Mouse (Mus musculus) kidney, adult 2 months (tissue): ENCODE data around the gene Gpsm1.
"Not testable (repeated sequence)": the region's sequence is repeated elsewhere in the genome, so short reads cannot be mapped to it uniquely, and the experiment has no call there.

Experiments
- CTCF ChIP-seq: fragments of 200-500 bp; conservative IDR thresholded peaks from 2 replicates; pipeline ENCODE4 v1.5.1; 2011; ENCODE audit warnings: low read depth, mild to moderate bottlenecking, control low read depth, low read length, moderate library complexity, mixed read lengths; ENCODE audit not compliant: insufficient read depth, insufficient read length
- POLR2A ChIP-seq: fragments of 200-500 bp; IDR thresholded peaks from one replicate; pipeline ENCODE4 v1.6.1; 2011; ENCODE audit warnings: low read depth, low read length, control low read depth

DNA sequence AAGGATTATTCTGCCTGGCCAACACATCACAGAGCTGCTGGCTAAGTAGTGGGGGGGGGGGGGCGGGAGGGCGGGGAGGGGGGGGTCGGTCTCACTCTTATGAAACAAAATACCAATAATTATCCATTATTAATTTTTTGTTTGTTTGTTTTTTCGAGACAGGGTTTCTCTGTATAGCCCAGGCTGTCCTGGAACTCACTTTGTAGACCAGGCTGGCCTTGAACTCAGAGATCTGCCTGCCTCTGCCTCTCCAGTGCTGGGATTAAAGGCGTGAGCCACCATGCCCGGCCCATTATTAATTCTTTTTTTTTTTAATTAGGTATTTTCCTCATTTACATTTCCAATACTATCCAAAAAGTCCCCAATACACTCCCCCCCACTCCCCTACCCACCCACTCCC, 65.6 kb downstream of the Gpsm1 start:
- TF ChIP-seq CTCF, POLR2A: not testable (repeated sequence)
